Mouse (Mus musculus) regulatory T cell (primary cell): ENCODE measurements at regions not wholly inside any gene's neighbourhood (a gene's known extent, or its start where the extent isn't known, plus 50 kb on each side); places are given as distances from the start of the nearest gene placed in this dataset.

Source experiments
- in situ Hi-C: fragments of 300-600 bp; cut with MboI, MseI; formaldehyde crosslinking; loops from one replicate; pipeline ENCODE4 v1.15.1; 2025; ENCODE audit warnings: high pct_unique_total_duplicates

GRCm38 (mm10) chr13:38878718-38879669 is 81.7 kb downstream of the Slc35b3 start:
- in situ Hi-C loops: no loop called here

GRCm38 (mm10) chr13:38875923-38876322 is 84.8 kb downstream of the Slc35b3 start:
- in situ Hi-C loops: no loop called here

- in situ Hi-C loops: loop anchor here (5.0 kb wide), 1 partner anchor 153 kb away; no protein-coding TSS in a partner anchor
Measured at GRCm38 (mm10) chr13:38864002-38864401, 96.7 kb downstream of the Slc35b3 start.

- in situ Hi-C loops: no loop called here
Measured at GRCm38 (mm10) chr13:38855742-38856141, 104.9 kb downstream of the Slc35b3 start.

GRCm38 (mm10) chr13:38854986-38855385 is 105.7 kb downstream of the Slc35b3 start:
- in situ Hi-C loops: no loop called here

GRCm38 (mm10) chr13:38852868-38853267 is 107.8 kb downstream of the Slc35b3 start:
- in situ Hi-C loops: no loop called here

GRCm38 (mm10) chr13:38851820-38852219 is 108.9 kb downstream of the Slc35b3 start:
- in situ Hi-C loops: no loop called here

GRCm38 (mm10) chr13:38838231-38838630 is 122.4 kb downstream of the Slc35b3 start:
- in situ Hi-C loops: loop anchor here (25.0 kb wide), 1 partner anchor 949 kb away; no protein-coding TSS in a partner anchor

- in situ Hi-C loops: loop anchor here (25.0 kb wide), 1 partner anchor 962 kb away; no protein-coding TSS in a partner anchor
Measured at GRCm38 (mm10) chr13:38825649-38826048, 135.0 kb downstream of the Slc35b3 start.

- in situ Hi-C loops: no loop called here
Measured at GRCm38 (mm10) chr13:38819526-38819925, 141.1 kb downstream of the Slc35b3 start.

- in situ Hi-C loops: no loop called here
Measured at GRCm38 (mm10) chr13:38818781-38819180, 141.9 kb downstream of the Slc35b3 start.

- in situ Hi-C loops: no loop called here
Measured at GRCm38 (mm10) chr13:38816296-38816695, 144.4 kb downstream of the Slc35b3 start.

GRCm38 (mm10) chr13:38815002-38815707 is 145.5 kb downstream of the Slc35b3 start:
- in situ Hi-C loops: no loop called here

- in situ Hi-C loops: no loop called here
Measured at GRCm38 (mm10) chr13:38798514-38798913, 139.7 kb upstream of the Eef1e1 start.

- in situ Hi-C loops: no loop called here
Measured at GRCm38 (mm10) chr13:38793456-38793855, 134.6 kb upstream of the Eef1e1 start.

- in situ Hi-C loops: no loop called here
Measured at GRCm38 (mm10) chr13:38780630-38781010, 121.8 kb upstream of the Eef1e1 start.

GRCm38 (mm10) chr13:38779984-38780629 is 121.2 kb upstream of the Eef1e1 start:
- in situ Hi-C loops: no loop called here

GRCm38 (mm10) chr13:38776546-38776945 is 117.7 kb upstream of the Eef1e1 start:
- in situ Hi-C loops: no loop called here

- in situ Hi-C loops: no loop called here
Measured at GRCm38 (mm10) chr13:38772996-38773395, 114.1 kb upstream of the Eef1e1 start.

- in situ Hi-C loops: no loop called here
Measured at GRCm38 (mm10) chr13:38766133-38766532, 107.3 kb upstream of the Eef1e1 start.

GRCm38 (mm10) chr13:38760261-38760660 is 101.4 kb upstream of the Eef1e1 start:
- in situ Hi-C loops: no loop called here
